8 mouse cellular contexts compared by ENCODE assay signal in the genomic region with DNA sequence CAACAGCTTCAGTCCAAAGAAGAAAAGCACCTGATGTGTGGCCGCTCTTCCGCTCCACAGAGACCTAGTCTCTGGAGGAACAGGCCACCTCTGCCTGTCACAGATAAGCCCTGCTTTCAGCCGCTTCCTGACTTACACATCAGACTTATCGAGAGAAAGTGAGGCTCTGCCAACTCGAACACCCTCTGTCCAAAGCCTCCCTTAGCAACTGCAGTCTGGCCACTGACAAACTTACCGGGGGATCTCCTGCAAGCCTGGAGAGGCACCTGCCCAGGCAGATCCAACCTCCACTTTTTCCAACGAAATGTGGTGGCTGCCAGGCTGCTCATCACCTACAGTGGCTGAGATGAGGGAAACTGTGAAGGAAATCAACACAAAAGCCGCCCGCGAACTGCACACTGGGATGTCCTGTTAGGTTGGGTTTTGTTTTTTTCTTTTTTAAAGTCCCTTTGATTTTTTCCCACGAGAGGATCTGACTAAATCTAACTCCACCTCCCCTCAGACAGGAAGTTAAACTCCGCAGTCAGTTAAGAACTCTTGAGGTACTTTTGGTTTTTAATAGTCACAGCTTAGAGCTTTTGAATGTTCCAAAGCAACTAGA. TPM values are rescaled to one million over a fixed set of nuclear protein-coding genes. Genes with fewer than 3 reads are reported as not detected.
DNase-seq lines count a peak whose midpoint lies in the region; ATAC-seq and TF ChIP-seq lines count a peak whose summit lies in the region.

No protein-coding gene starts in this region.

- TF ChIP-seq CTCF in bone marrow, adult 2 months (IDR thresholded peaks at IDR 0.05; ENCODE audit: control insufficient read depth, insufficient read depth, low read length): no peak
- TF ChIP-seq CTCF in thymus, adult 2 months (IDR thresholded peaks at IDR 0.05; ENCODE audit: borderline replicate concordance, control insufficient read depth, extremely low read depth, insufficient read depth, low read length, poor library complexity): no peak

- TF ChIP-seq POLR2A in bone marrow, adult 2 months (IDR thresholded peaks at IDR 0.05; ENCODE audit: borderline replicate concordance, control insufficient read depth, low read depth, low read length): no peak
- TF ChIP-seq POLR2A in thymus, adult 2 months (IDR thresholded peaks at IDR 0.05; ENCODE audit: control insufficient read depth, extremely low read depth, insufficient read depth, low read length, poor library complexity): 0 out of 2 replicates have a peak, but pooled peaks have one; percentile 46

- ATAC-seq in lung, embryonic 15.5 days (ENCODE audit: borderline replicate concordance, extremely low read depth, low FRiP score, low TSS enrichment): 0 out of 2 replicates have a peak, but pooled peaks have one; percentile 28
- ATAC-seq in midbrain, embryonic 13.5 days: no peak

- peak overlapping the region; percentile 39 for H3K4me3 ChIP-seq in bone marrow, adult 2 months (replicated peaks; ENCODE audit: control insufficient read depth, low read depth, low read length)
- peak overlapping the region; percentile 21 for H3K4me3 ChIP-seq in lung, embryonic 15.5 days
- peak overlapping the region; percentile 72 for H3K4me3 ChIP-seq in thymus, adult 2 months (ENCODE audit: control insufficient read depth, insufficient read depth, low read length)
- no peak overlapping the region for H3K4me3 ChIP-seq in midbrain, embryonic 13.5 days (replicated peaks)

- peak overlapping the region; percentile 73 for H3K27ac ChIP-seq in bone marrow, adult 2 months (ENCODE audit: control insufficient read depth, insufficient read depth, low read depth, low read length, poor library complexity)
- H3K27ac ChIP-seq in lung, embryonic 15.5 days: peak overlapping the region; percentile 76
- peak overlapping the region; percentile 97 for H3K27ac ChIP-seq in thymus, adult 2 months (ENCODE audit: control insufficient read depth, insufficient read depth, low read length)
- H3K27ac ChIP-seq in midbrain, embryonic 13.5 days: no peak overlapping the region

- no peaks in the 10 kb centered on the region for H3K27me3 ChIP-seq in lung, embryonic 15.5 days
- H3K27me3 ChIP-seq in thymus, adult 2 months (ENCODE audit: control insufficient read depth, insufficient read depth, low read length): no peaks in the 10 kb centered on the region
- no peaks in the 10 kb centered on the region for H3K27me3 ChIP-seq in midbrain, embryonic 13.5 days

- 5% methylated on average over 12 of the region's 12 CpGs for WGBS in bone marrow, adult 2 months
- WGBS in lung, embryonic 15.5 days: 44% methylated on average over 12 of the region's 12 CpGs
- 3% methylated on average over 12 of the region's 12 CpGs for WGBS in thymus, adult 2 months
- 77% methylated on average over 12 of the region's 12 CpGs for WGBS in midbrain, embryonic 13.5 days

- peak; percentile 72 to 79 for DNase-seq in CD8-positive naive resting alpha-beta T cell, adult 2 months (ENCODE audit: low read depth in 2 of 2, low spot score in 2 of 2)
- peak; percentile 27 for DNase-seq in heart, postnatal 4 days
- DNase-seq in thymus, adult 2 months: peak; percentile 71
- DNase-seq in left cerebral cortex, adult 18-20 months (ENCODE audit: low spot score in 2 of 2): no peak
- DNase-seq in ovary, postnatal 14 days (ENCODE audit: low spot score): no peak

- H3K36me3 ChIP-seq in lung, embryonic 15.5 days: no peaks in the 10 kb centered on the region
- no peaks in the 10 kb centered on the region for H3K36me3 ChIP-seq in thymus, adult 2 months (ENCODE audit: control insufficient read depth, insufficient read depth, low read length)
- H3K36me3 ChIP-seq in midbrain, embryonic 13.5 days: no peaks in the 10 kb centered on the region

- no peaks in the 10 kb centered on the region for H3K9me3 ChIP-seq in lung, embryonic 15.5 days
- H3K9me3 ChIP-seq in midbrain, embryonic 13.5 days: no peaks in the 10 kb centered on the region

- no peak overlapping the region for H3K9ac ChIP-seq in lung, embryonic 15.5 days
- no peak overlapping the region for H3K9ac ChIP-seq in midbrain, embryonic 13.5 days (replicated peaks)

- H3K4me2 ChIP-seq in lung, embryonic 15.5 days: peak overlapping the region; percentile 34
- no peak overlapping the region for H3K4me2 ChIP-seq in midbrain, embryonic 13.5 days (replicated peaks)

- H3K4me1 ChIP-seq in bone marrow, adult 2 months (ENCODE audit: control insufficient read depth, insufficient read depth, low read length): peaks cover 2% of the 10 kb centered on the region; the same call in 1 of the 2 replicates
- H3K4me1 ChIP-seq in lung, embryonic 15.5 days: peaks cover 18% of the 10 kb centered on the region
- peaks cover 28% of the 10 kb centered on the region for H3K4me1 ChIP-seq in thymus, adult 2 months (replicated peaks; ENCODE audit: control insufficient read depth, insufficient read depth, low read length)
- no peaks in the 10 kb centered on the region for H3K4me1 ChIP-seq in midbrain, embryonic 13.5 days (replicated peaks)

RNA-seq across cellular contexts. Expression of a gene that starts 55.9 kb away (rescaled TPM):
- polyA plus RNA-seq in bone marrow, adult 2 months (2011; ENCODE audit: insufficient read depth, insufficient read length, low replicate concordance, missing spikeins): 6.9 and 31.4 TPM in 2 replicates
- 100 to 1,000 TPM in 1 of 2 experiments, 10 to 100 TPM in 1; 95.0 to 104 TPM for total RNA-seq in heart, postnatal 4 days (2021)
- polyA plus RNA-seq in lung, embryonic 15.5 days (2015; fragmentation: Nextera tagmentation; extraction: Ambion mirVana): 62.6 and 78.8 TPM in 2 replicates
- polyA plus RNA-seq in thymus, adult 2 months (2012; rRNA removed): 25.7 and 30.3 TPM in 2 replicates
- polyA plus RNA-seq in midbrain, embryonic 13.5 days (2015; fragmentation: Nextera tagmentation; extraction: Ambion mirVana): 21.9 and 23.6 TPM in 2 replicates
- total RNA-seq in left cerebral cortex, adult 18-20 months (2021): 10 to 100 TPM; 61.6 to 69.4 TPM

Comparison
In these comparisons a context has a peak if more than half of its experiments do, and no peak if none do; other contexts are left out.
1. DNase-seq: peak in CD8-positive naive resting alpha-beta T cell, adult 2 months (2 of 2), heart, postnatal 4 days (single experiment) and thymus, adult 2 months (single experiment); none in left cerebral cortex, adult 18-20 months (0 of 2) and ovary, postnatal 14 days (single experiment).